Mouse (Mus musculus): ENCODE measurements around the gene Krt25.
A peak's percentile ranks its signal among the peaks of the same experiment; 100 is the strongest.

Gene Krt25

GRCm38 (mm10) chr11:99322851-99323250, at the start of gene Krt25:
Gene Krt25, minus strand, starts transcription at chr11:99322951.
- DNase-seq (ENCODE audit: low spot score) = no peak

GRCm38 (mm10) chr11:99369853-99370451, 47.2 kb upstream of the Krt25 start:
- DNase-seq (ENCODE audit: low spot score) = peak; percentile 55

GRCm38 (mm10) chr11:99369229-99369628, 46.5 kb upstream of the Krt25 start:
- DNase-seq (ENCODE audit: low spot score) = peak; percentile 66

- peak; percentile 25 for DNase-seq (ENCODE audit: low spot score)
Observed at GRCm38 (mm10) chr11:99366791-99367190, 44.0 kb upstream of the Krt25 start.

GRCm38 (mm10) chr11:99364412-99364811, 41.7 kb upstream of the Krt25 start:
- DNase-seq (ENCODE audit: low spot score) = peak; percentile 86

- no peak for DNase-seq (ENCODE audit: low spot score)
Observed at GRCm38 (mm10) chr11:99361423-99361822, 38.7 kb upstream of the Krt25 start.

GRCm38 (mm10) chr11:99351004-99351403, 28.3 kb upstream of the Krt25 start, which contains the start of gene Krt27:
Gene Krt27, minus strand, starts transcription at chr11:99351104.
- DNase-seq (ENCODE audit: low spot score) = no peak

- DNase-seq (ENCODE audit: low spot score) = peak; percentile 35
Observed at GRCm38 (mm10) chr11:99339299-99339847, 16.6 kb upstream of the Krt25 start.

GRCm38 (mm10) chr11:99337866-99338265, 15.1 kb upstream of the Krt25 start, which contains the start of gene Krt26:
Gene Krt26, minus strand, starts transcription at chr11:99337966.
- DNase-seq (ENCODE audit: low spot score) = no peak

- no peak for DNase-seq (ENCODE audit: low spot score)
Observed at GRCm38 (mm10) chr11:99333426-99333825, 10.7 kb upstream of the Krt25 start.

GRCm38 (mm10) chr11:99329655-99330054, 6.9 kb upstream of the Krt25 start:
- DNase-seq (ENCODE audit: low spot score) = no peak

GRCm38 (mm10) chr11:99321094-99321493, 1.7 kb downstream of the Krt25 start:
- DNase-seq (ENCODE audit: low spot score) = no peak

- no peak for DNase-seq (ENCODE audit: low spot score)
Observed at GRCm38 (mm10) chr11:99319127-99319526, 3.6 kb downstream of the Krt25 start.

GRCm38 (mm10) chr11:99316543-99316942, 6.2 kb downstream of the Krt25 start:
- DNase-seq (ENCODE audit: low spot score) = no peak

GRCm38 (mm10) chr11:99314594-99314993, 8.2 kb downstream of the Krt25 start:
- no peak for DNase-seq (ENCODE audit: low spot score)

GRCm38 (mm10) chr11:99310882-99311281, 11.9 kb downstream of the Krt25 start:
- peak; percentile 77 for DNase-seq (ENCODE audit: low spot score)

GRCm38 (mm10) chr11:99307579-99307978, 15.2 kb downstream of the Krt25 start:
- DNase-seq (ENCODE audit: low spot score) = peak; percentile 76

GRCm38 (mm10) chr11:99295039-99295438, 27.7 kb downstream of the Krt25 start:
- DNase-seq (ENCODE audit: low spot score) = no peak

- peak; percentile 63 for DNase-seq (ENCODE audit: low spot score)
Observed at GRCm38 (mm10) chr11:99292846-99293245, 29.9 kb downstream of the Krt25 start.

GRCm38 (mm10) chr11:99284833-99285312, 37.9 kb downstream of the Krt25 start, which contains the start of gene Krt24:
Gene Krt24, minus strand, starts transcription at chr11:99285262.
- no peak for DNase-seq (ENCODE audit: low spot score)

- peak; percentile 43 for DNase-seq (ENCODE audit: low spot score)
Observed at GRCm38 (mm10) chr11:99284011-99284410, 38.7 kb downstream of the Krt25 start.

- no peak for DNase-seq (ENCODE audit: low spot score)
Observed at GRCm38 (mm10) chr11:99283334-99283733, 39.4 kb downstream of the Krt25 start.

- no peak for DNase-seq (ENCODE audit: low spot score)
Observed at GRCm38 (mm10) chr11:99281116-99281515, 41.6 kb downstream of the Krt25 start.

- DNase-seq (ENCODE audit: low spot score) = no peak
Observed at GRCm38 (mm10) chr11:99279986-99280385, 42.8 kb downstream of the Krt25 start.

Data from retina, embryonic 14.5 days (tissue).